Mouse (Mus musculus) liver, embryonic 11.5 days (tissue): ENCODE data around the gene Ankrd44. TPM values are rescaled to one million over a fixed set of nuclear protein-coding genes. Genes with fewer than 3 reads are reported as not detected.
A peak's percentile ranks its signal among the peaks of the same experiment; 100 is the strongest.

Experiments used
- ATAC-seq: fragments of 200-750 bp; cut with Nextera tagmentation; replicated peaks from 2 replicates; pipeline ENCODE4 v1.8.0; 2017; ENCODE audit warnings: moderate number of reproducible peaks, mild to moderate bottlenecking, moderate TSS enrichment, moderate library complexity; ENCODE audit not compliant: low FRiP score
- DNase-seq: peaks from one replicate; pipeline ENCODE4 v3.0.0-alpha.2; 2017; ENCODE audit warnings: low spot score
- H3K27ac ChIP-seq: fragments of 300-500 bp; sonication (generic); 2 replicates; pipeline ENCODE4 v1.5.1; 2014; ENCODE audit warnings: mild to moderate bottlenecking, low read depth, low read length, control low read depth
- H3K27me3 ChIP-seq: fragments of 300-500 bp; sonication (generic); replicated peaks from 2 replicates; pipeline ENCODE4 v1.6.1; 2014; ENCODE audit warnings: low read length, mixed read lengths; ENCODE audit not compliant: control insufficient read depth, insufficient read depth
- H3K36me3 ChIP-seq: fragments of 300-500 bp; sonication (generic); 2 replicates; pipeline ENCODE4 v1.6.1; 2014; ENCODE audit warnings: mild to moderate bottlenecking, low read length, moderate library complexity, mixed read lengths; ENCODE audit not compliant: control insufficient read depth, insufficient read depth
- H3K4me1 ChIP-seq: fragments of 300-500 bp; sonication (generic); replicated peaks from 2 replicates; pipeline ENCODE4 v1.6.1; 2014; ENCODE audit warnings: low read length, mixed read lengths; ENCODE audit not compliant: control insufficient read depth, insufficient read depth
- H3K4me2 ChIP-seq: fragments of 300-500 bp; sonication (generic); 2 replicates; pipeline ENCODE4 v1.6.1; 2014; ENCODE audit warnings: mild to moderate bottlenecking, control low read depth, moderate library complexity
- H3K4me3 ChIP-seq: fragments of 300-500 bp; sonication (generic); 2 replicates; pipeline ENCODE4 v1.5.1; 2014; ENCODE audit warnings: low read depth, low read length, control low read depth
- H3K9ac ChIP-seq: fragments of 300-500 bp; sonication (generic); 2 replicates; pipeline ENCODE4 v1.6.1; 2014; ENCODE audit warnings: low read depth, low read length, control low read depth
- H3K9me3 ChIP-seq: fragments of 300-500 bp; sonication (generic); 2 replicates; pipeline ENCODE4 v1.6.1; 2016; ENCODE audit warnings: low read length, inconsistent platforms, mixed read lengths; ENCODE audit not compliant: control insufficient read depth
- WGBS: fragments of 180-500 bp; shearing (Covaris S2); extraction: QIAGEN DNeasy Blood & Tissue Kit; methylation state at CpG from one replicate; pipeline ENCODE4 v1.1.7; 2014; 5-methylcytosine and 5-hydroxymethylcytosine counted together
- polyA plus RNA-seq: library from polyadenylated mRNA; unstranded; fragments of >200 nt; fragmentation: Nextera tagmentation; extraction: Ambion mirVana; gene quantifications from 2 replicates; pipeline ENCODE4 v1.2.1, GENCODE M21; 2014

The Ankrd44 gene
- polyA plus RNA-seq, 1 experiment from 2014 or later: 11.8 TPM

DNA sequence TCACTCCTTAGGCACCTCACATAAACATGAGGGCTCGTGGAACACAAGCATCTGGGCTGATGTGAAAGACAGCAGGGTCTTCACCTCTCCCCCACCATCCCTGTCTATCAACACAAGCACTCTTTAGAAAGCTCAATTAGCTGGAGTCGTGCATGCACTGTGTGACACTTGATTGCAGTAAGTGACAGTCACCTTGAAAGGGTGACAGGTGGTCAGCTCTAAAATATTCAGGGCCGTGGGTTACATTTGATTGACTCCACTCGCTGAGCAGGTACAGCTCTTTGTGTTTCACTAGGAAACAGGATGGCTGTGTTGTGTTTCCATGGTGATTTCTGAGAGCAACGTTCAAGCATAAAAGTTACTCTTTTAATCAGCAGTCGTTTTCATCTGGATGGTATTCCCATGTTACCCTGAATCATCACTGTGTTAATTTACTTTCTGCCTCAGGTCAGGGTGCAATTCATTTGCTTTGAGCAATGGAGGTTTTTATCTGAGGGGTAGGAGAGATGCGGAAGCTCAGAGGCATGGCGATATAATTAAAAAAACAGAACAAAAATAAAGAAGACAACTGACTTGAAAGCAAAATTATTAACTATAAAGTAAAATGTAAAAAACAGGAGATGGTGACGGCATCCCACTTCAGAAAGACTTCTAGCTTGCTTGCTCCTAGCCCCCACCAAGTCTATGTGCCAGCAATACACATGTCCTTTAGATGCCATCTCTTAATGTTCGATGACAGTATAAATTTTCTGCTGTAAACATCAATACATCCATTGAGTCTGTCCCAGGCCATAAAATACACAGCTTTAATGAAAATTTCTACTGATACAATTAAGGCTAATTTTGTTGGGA is 218.9 kb downstream of the Ankrd44 start:
- no peak for ATAC-seq
- Histone ChIP-seq H3K4me3 (no peak overlapping the region), H3K36me3 (no peaks in the 10 kb centered on the region), H3K4me1 (no peaks in the 10 kb centered on the region), H3K27me3 (no peaks in the 10 kb centered on the region), H3K27ac (no peak overlapping the region), H3K9ac (no peak overlapping the region), H3K9me3 (no peaks in the 10 kb centered on the region), H3K4me2 (no peak overlapping the region)
- no peak for DNase-seq
- WGBS: 74% methylated on average over 10 of the region's 10 CpGs

DNA sequence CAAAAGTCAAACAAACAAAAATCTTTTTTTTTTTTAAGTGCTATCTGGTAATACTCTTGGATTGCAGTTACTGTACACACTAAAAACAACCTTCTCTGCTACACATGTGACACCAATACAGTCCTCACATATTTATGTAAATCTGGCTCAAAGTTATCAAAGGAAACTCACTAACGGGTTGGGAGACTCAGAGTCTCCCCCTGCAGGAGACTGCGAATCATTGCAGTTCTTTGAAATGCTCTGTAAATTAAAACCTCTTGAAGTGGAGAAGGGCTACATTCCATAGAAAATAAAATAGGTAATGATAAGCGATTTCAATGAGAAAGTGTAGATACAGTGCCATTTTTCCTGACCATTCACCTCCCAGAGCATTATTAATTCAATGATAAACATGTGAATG is 219.6 kb downstream of the Ankrd44 start:
- no peaks in the 10 kb centered on the region for H3K4me1 ChIP-seq
- H3K36me3 ChIP-seq: no peaks in the 10 kb centered on the region
- no peaks in the 10 kb centered on the region for H3K27me3 ChIP-seq
- H3K4me3 ChIP-seq: no peak overlapping the region
- DNase-seq (no peak), ATAC-seq (no peak)
- no peaks in the 10 kb centered on the region for H3K9me3 ChIP-seq
- H3K4me2 ChIP-seq: no peak overlapping the region
- no peak overlapping the region for H3K9ac ChIP-seq
- 16% methylated on average over 3 of the region's 3 CpGs for WGBS
- no peak overlapping the region for H3K27ac ChIP-seq

DNA sequence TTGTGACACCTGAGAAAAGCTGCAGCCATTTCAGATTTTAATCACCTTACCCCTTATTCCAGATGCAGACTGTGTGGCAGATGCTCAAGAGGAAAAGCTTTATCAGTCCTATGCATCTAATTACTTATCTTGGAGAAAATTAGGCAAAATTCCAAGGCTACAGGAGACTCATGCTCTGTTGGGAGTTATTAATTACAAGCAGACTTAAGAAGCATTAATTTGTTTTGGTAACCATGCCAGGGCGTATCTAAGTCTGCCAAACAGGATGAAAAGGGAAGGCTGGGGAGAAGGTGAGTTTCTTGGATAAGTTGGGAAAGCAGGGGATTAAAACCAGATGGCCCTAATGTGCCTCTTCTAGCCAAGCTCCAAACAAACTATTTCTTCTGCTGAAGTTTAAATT is 222.7 kb downstream of the Ankrd44 start:
- H3K9ac ChIP-seq: no peak overlapping the region
- no peak for DNase-seq

DNA sequence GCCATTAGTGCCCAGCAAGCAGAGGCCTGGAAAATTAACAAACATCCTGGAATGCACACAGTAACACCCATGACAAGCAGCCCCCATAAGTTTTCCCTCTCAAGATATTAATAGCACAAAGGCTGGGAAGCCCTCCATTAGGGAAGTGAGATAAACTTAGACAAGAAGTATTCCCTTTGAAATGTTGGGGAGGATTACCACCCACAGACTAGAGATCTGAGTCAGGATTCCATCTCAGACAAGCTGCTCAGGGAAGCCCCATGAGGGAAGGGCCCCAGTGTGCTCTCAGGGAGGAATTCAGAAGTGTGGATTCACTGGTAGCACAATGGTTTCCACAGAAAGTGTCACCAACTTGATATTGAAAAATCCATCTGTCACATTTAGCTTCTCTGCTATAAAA is 223.3 kb downstream of the Ankrd44 start:
- Histone ChIP-seq H3K9ac (no peak overlapping the region), H3K9me3 (no peaks in the 10 kb centered on the region), H3K4me1 (no peaks in the 10 kb centered on the region), H3K27ac (no peak overlapping the region), H3K36me3 (no peaks in the 10 kb centered on the region), H3K4me3 (no peak overlapping the region), H3K4me2 (no peak overlapping the region), H3K27me3 (no peaks in the 10 kb centered on the region)
- DNase-seq (no peak), ATAC-seq (no peak)

More for the DNA sequence above, 222.7 kb downstream of the Ankrd44 start:
- WGBS: 67% methylated on average over 1 of the region's 1 CpGs
- Histone ChIP-seq H3K27me3 (no peaks in the 10 kb centered on the region), H3K4me3 (no peak overlapping the region), H3K4me2 (no peak overlapping the region), H3K36me3 (no peaks in the 10 kb centered on the region), H3K9me3 (no peaks in the 10 kb centered on the region), H3K27ac (no peak overlapping the region), H3K4me1 (no peaks in the 10 kb centered on the region)
- ATAC-seq: no peak

DNA sequence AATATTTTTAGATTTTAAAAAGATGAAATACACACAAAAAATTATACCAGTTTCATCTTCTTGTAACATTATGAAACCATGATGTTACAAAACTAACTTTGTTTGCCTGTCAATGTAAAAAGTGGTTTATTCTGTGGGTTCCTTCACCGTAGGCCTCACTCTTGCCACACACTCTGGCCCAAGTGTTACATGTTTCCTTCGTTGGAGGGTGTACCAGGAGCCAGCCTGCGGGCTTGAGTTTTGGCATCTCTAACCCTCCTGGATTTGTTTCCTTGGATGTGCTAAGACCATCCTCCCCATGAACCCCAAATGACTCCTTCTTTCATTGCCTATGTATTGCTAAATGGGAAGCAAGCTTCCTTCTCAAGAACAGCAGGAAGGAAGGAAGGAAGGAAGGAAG is 230.8 kb downstream of the Ankrd44 start:
- H3K4me1 ChIP-seq: no peaks in the 10 kb centered on the region
- no peaks in the 10 kb centered on the region for H3K36me3 ChIP-seq
- no peak for ATAC-seq
- no peaks in the 10 kb centered on the region for H3K9me3 ChIP-seq
- DNase-seq: no peak
- no peak overlapping the region for H3K4me3 ChIP-seq
- H3K27ac ChIP-seq: no peak overlapping the region
- no peaks in the 10 kb centered on the region for H3K27me3 ChIP-seq
- no peak overlapping the region for H3K4me2 ChIP-seq
- no peak overlapping the region for H3K9ac ChIP-seq
- WGBS: 92% methylated on average over 3 of the region's 3 CpGs

DNA sequence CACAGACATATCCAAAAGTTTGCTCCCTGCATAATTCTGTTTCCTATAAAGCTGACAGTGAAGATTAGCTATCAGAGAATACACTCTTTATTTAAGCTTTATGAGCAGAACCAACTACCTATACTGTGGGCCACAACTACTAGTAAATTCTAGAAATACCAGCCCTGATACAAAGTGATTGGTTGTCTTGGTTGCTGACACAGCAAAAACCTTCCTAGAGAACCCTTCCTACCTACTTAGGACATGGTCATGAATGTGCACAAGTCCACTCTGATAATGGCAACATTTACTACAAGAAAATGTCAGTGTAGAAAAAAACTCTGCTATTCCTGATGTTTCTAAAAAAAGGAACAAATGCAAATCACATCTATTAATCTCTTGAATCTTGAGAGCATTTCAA is 234.4 kb downstream of the Ankrd44 start:
- Histone ChIP-seq H3K36me3 (no peaks in the 10 kb centered on the region), H3K27me3 (no peaks in the 10 kb centered on the region), H3K9ac (no peak overlapping the region), H3K27ac (no peak overlapping the region), H3K9me3 (no peaks in the 10 kb centered on the region), H3K4me3 (no peak overlapping the region), H3K4me2 (no peak overlapping the region), H3K4me1 (no peaks in the 10 kb centered on the region)
- no peak for DNase-seq
- no peak for ATAC-seq

DNA sequence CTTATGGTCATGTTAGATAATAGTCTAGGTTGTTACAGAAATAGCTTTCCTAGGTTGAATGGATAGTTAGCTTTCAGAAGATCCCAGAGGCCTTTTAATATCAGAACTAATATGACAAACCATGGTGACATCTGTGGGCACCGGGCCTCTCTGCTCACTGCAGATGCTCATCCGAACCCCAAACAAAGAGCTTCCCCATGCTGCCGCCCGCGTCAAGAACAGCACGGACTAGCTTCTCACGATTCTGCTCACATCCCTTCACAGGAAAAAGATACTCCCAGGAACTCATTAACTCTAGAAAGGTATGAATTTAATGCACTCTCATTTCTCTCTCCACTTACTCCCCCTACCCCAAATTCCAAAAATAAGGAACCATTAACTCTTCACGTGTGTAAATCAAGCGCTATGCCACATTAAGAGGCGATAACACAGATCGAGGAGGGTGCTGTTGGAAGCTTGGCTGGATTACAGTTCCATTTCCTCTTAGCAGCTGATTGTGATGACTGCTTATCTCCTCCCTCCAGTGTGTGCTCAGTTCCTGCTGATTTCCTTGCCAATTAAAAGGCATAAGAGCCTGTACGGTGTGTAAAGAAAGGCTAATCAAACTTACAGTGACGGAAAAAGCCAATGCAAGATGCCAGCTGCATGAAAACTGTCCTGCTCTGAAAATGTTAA is 235.8 kb downstream of the Ankrd44 start:
- 20% methylated on average over 13 of the region's 13 CpGs for WGBS
- no peak for ATAC-seq
- H3K27ac ChIP-seq: no peak overlapping the region

DNA sequence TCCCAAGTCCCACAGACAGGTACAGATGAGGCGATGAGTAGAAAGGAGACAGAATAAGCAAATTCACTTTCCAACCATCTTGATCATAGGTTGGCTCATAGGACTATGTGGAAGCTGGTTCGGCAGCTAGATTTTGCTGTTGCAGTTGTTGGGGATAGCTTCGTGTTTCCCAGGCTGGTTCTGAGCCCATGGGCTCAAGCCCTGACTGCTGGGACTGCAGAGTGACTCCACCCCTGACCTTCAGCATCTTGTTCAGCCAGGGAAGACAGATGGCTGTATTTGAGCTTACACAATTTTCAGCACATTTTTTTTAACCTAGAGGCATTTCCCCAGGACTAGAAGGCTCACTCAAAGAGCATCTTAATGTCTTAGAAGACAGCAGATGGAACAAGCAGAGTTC is 237.7 kb downstream of the Ankrd44 start:
- Histone ChIP-seq H3K27me3 (no peaks in the 10 kb centered on the region), H3K9ac (no peak overlapping the region), H3K9me3 (no peaks in the 10 kb centered on the region), H3K4me3 (no peak overlapping the region), H3K27ac (no peak overlapping the region), H3K4me1 (no peaks in the 10 kb centered on the region), H3K36me3 (no peaks in the 10 kb centered on the region), H3K4me2 (no peak overlapping the region)
- ATAC-seq: no peak
- 88% methylated on average over 3 of the region's 3 CpGs for WGBS
- no peak for DNase-seq

More for the DNA sequence above, 235.8 kb downstream of the Ankrd44 start:
- Histone ChIP-seq H3K9me3 (no peaks in the 10 kb centered on the region), H3K4me3 (no peak overlapping the region), H3K36me3 (no peaks in the 10 kb centered on the region), H3K9ac (no peak overlapping the region), H3K4me2 (peak overlapping the region; percentile 40; the same call in 1 of the 2 replicates), H3K4me1 (no peaks in the 10 kb centered on the region), H3K27me3 (no peaks in the 10 kb centered on the region)
- no peak for DNase-seq

DNA sequence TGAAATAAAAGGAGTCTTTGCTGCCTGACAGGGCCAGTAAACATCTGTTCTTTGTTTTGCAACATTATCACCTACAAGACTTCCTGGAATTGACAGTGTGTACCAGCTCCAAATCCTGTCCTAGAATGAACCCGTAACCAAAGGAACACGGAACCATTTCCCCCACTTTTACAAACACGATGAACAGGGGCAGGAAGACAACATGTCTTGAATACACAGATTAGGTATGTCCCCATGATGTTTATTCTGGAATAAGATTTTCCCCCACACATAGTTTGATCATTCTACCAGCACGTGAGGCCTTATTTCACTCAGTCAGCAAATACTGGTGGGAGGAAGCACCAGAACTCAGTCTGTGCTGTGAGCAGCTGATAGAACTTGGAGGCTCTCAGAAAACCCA is 241.9 kb downstream of the Ankrd44 start:
- WGBS: 63% methylated on average over 4 of the region's 4 CpGs
- Histone ChIP-seq H3K4me2 (no peak overlapping the region), H3K27ac (no peak overlapping the region), H3K27me3 (no peaks in the 10 kb centered on the region), H3K36me3 (no peaks in the 10 kb centered on the region), H3K9me3 (no peaks in the 10 kb centered on the region), H3K9ac (no peak overlapping the region), H3K4me3 (no peak overlapping the region), H3K4me1 (no peaks in the 10 kb centered on the region)
- no peak for DNase-seq
- ATAC-seq: no peak
